Mouse (Mus musculus) spleen, adult 2 months (tissue): ENCODE results near the gene Mob1b.

Experiments
- CTCF ChIP-seq: fragments of 200-500 bp; IDR thresholded peaks from 2 replicates; pipeline ENCODE4 v1.5.1; 2011; ENCODE audit warnings: mild to moderate bottlenecking, inconsistent platforms; ENCODE audit not compliant: insufficient read depth, insufficient read length, insufficient replicate concordance; ENCODE audit errors: extremely low read depth
- POLR2A ChIP-seq: fragments of 200-500 bp; IDR thresholded peaks from 2 replicates; pipeline ENCODE4 v1.6.1; 2011; ENCODE audit warnings: low read depth, low read length, inconsistent platforms

DNA sequence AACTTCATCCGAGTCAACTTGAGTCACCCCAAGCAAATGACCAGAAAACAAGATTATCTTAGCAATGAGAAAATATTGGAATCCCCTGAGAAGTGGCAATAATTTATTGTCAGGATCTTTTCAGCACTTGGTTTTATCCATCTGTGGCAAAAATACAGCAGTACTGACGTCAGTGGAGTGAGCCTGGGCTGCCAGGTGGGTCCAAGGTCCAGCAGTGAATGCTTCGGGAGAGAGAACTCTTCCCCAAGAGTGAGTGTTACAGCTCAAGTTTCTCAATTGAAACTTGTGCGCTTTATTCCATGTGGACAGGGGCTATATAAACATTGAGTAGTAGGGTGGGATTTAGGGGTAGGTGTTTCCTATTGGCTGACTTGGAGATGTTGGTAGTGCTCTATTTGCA, 18.6 kb upstream of the Mob1b start:
- TF ChIP-seq POLR2A, result no peak
- no peak for TF ChIP-seq CTCF
